9 mouse cellular contexts compared by ENCODE assay signal in genomic region chr14:122490441-122491328, GRCm38 (mm10). TPM values are rescaled to one million over a fixed set of nuclear protein-coding genes. Genes with fewer than 3 reads are reported as not detected.
DNase-seq lines count a peak whose midpoint lies in the region; ATAC-seq and TF ChIP-seq lines count a peak whose summit lies in the region.
"Had no signal": no experiment of that assay in that cellular context is flagged by ENCODE, and none has a peak within 500 bp of the region (broad histone marks: within the 10 kb centered on the region; RNA-seq: fewer than 3 reads in every experiment).

Gene Gm10837 (plus strand): TSS chr14:122490586.

- DNase-seq in heart, adult 11 months: peak; percentile 85
- no peak for DNase-seq in heart, postnatal 4 days
- DNase-seq in R1 (ENCODE audit: low read depth, low spot score): peak; percentile 63
- DNase-seq in forebrain, embryonic 10.5 days (ENCODE audit: extremely low spot score, low spot score): peak; percentile 69
- DNase-seq in limb, embryonic 14.5 days (ENCODE audit: low spot score): no peak
- DNase-seq in right cerebral cortex, postnatal 4 days: no peak
- DNase-seq in spleen, adult 12 weeks (ENCODE audit: low spot score): no peak

- peak within 1 kb of the TSS; percentile 85 for H3K27ac ChIP-seq in forebrain, embryonic 10.5 days
- no peak within 1 kb of the TSS for H3K27ac ChIP-seq in limb, embryonic 14.5 days (replicated peaks; ENCODE audit: low read depth, low read length)
- H3K27ac ChIP-seq in small intestine, adult 2 months (ENCODE audit: insufficient read depth, low read depth, low read length): no peak within 1 kb of the TSS

- no peaks in the 10 kb centered on the region for H3K36me3 ChIP-seq in forebrain, embryonic 10.5 days (replicated peaks)
- no peaks in the 10 kb centered on the region for H3K36me3 ChIP-seq in limb, embryonic 14.5 days (ENCODE audit: control insufficient read depth, insufficient read depth, low read length)
- no peaks in the 10 kb centered on the region for H3K36me3 ChIP-seq in small intestine, adult 2 months (ENCODE audit: control insufficient read depth, insufficient read depth, low read length)

- 1% methylated on average over 51 of the region's 51 CpGs for WGBS in forebrain, embryonic 10.5 days
- WGBS in limb, embryonic 14.5 days: 1% methylated on average over 51 of the region's 51 CpGs
- WGBS in small intestine, adult 2 months: 3% methylated on average over 51 of the region's 51 CpGs

- peaks cover 12% of the 10 kb centered on the region; the same call in 1 of the 2 replicates for H3K9me3 ChIP-seq in forebrain, embryonic 10.5 days
- H3K9me3 ChIP-seq in limb, embryonic 14.5 days (ENCODE audit: control insufficient read depth, low read length): no peaks in the 10 kb centered on the region

- no peak for TF ChIP-seq POLR2A in limb, embryonic 14.5 days (IDR thresholded peaks at IDR 0.05; ENCODE audit: borderline replicate concordance, extremely low read depth, insufficient read depth, insufficient read length)
- TF ChIP-seq POLR2A in small intestine, adult 2 months (IDR thresholded peaks at IDR 0.05; ENCODE audit: low read depth, low read length): no peak

- peak within 1 kb of the TSS; percentile 52 for H3K4me2 ChIP-seq in limb, embryonic 14.5 days (replicated peaks; ENCODE audit: low read depth, low read length, severe bottlenecking)

- 0 out of 2 replicates have a peak within 1 kb of the TSS, but pooled peaks have one; percentile 31 for H3K9ac ChIP-seq in limb, embryonic 14.5 days (ENCODE audit: low read depth, low read length, severe bottlenecking)

- peaks cover 79% of the 10 kb centered on the region for H3K27me3 ChIP-seq in forebrain, embryonic 10.5 days (ENCODE audit: poor library complexity, severe bottlenecking)
- peaks cover 54% of the 10 kb centered on the region for H3K27me3 ChIP-seq in limb, embryonic 14.5 days (ENCODE audit: control insufficient read depth, insufficient read depth, low read length)
- H3K27me3 ChIP-seq in small intestine, adult 2 months (ENCODE audit: control insufficient read depth, insufficient read depth, low read length): peaks cover 39% of the 10 kb centered on the region

- ATAC-seq in limb, embryonic 14.5 days (ENCODE audit: low FRiP score, low read depth): no peak

- peak within 1 kb of the TSS; percentile 52 for H3K4me3 ChIP-seq in forebrain, embryonic 10.5 days
- H3K4me3 ChIP-seq in limb, embryonic 14.5 days (replicated peaks; ENCODE audit: low read length): peak within 1 kb of the TSS; percentile 35
- H3K4me3 ChIP-seq in small intestine, adult 2 months (ENCODE audit: low read depth, low read length): peak within 1 kb of the TSS; percentile 46
- H3K4me3 ChIP-seq: erythroblast, embryonic 14.5 days had no signal

- H3K4me1 ChIP-seq in forebrain, embryonic 10.5 days: peaks cover 38% of the 10 kb centered on the region
- H3K4me1 ChIP-seq in limb, embryonic 14.5 days (ENCODE audit: control insufficient read depth, insufficient read depth, low read length): peaks cover 6% of the 10 kb centered on the region; the same call in 1 of the 2 replicates
- H3K4me1 ChIP-seq in small intestine, adult 2 months (ENCODE audit: control insufficient read depth, insufficient read depth, insufficient read length, low read length): peaks cover 7% of the 10 kb centered on the region

- TF ChIP-seq CTCF in small intestine, adult 2 months (IDR thresholded peaks at IDR 0.05; ENCODE audit: extremely low read depth, insufficient read length, insufficient replicate concordance, low read depth, low read length): no peak

RNA-seq across cellular contexts. Expression of gene Gm10837, which starts in this region (rescaled TPM):
- total RNA-seq in heart, postnatal 4 days (2021): not detected
- 0.27 TPM in 1 of 2 replicates, not detected in the other for polyA plus RNA-seq in forebrain, embryonic 10.5 days (2016; fragmentation: Nextera tagmentation; extraction: Ambion mirVana)
- polyA plus RNA-seq in limb, embryonic 14.5 days (2012; rRNA removed): not detected in 2 replicates
- polyA plus RNA-seq in limb, embryonic 14.5 days (2014; fragmentation: Nextera tagmentation; extraction: Ambion mirVana): 0.12 TPM in 1 of 2 replicates, not detected in the other
- polyA plus RNA-seq in small intestine, adult 2 months (2012; rRNA removed): not detected in 2 replicates
- polyA plus RNA-seq: erythroblast, embryonic 14.5 days had no signal

Comparison
In these comparisons a context has a peak if more than half of its experiments do, and no peak if none do; other contexts are left out.
1. DNase-seq: peak in heart, adult 11 months (single experiment) and R1 (single experiment); none in heart, postnatal 4 days (single experiment), limb, embryonic 14.5 days (single experiment), right cerebral cortex, postnatal 4 days (single experiment) and spleen, adult 12 weeks (single experiment).
2. Peak in DNase-seq, H3K4me3 ChIP-seq and H3K27ac ChIP-seq in forebrain, embryonic 10.5 days; RNA of the gene not detected or under 1 TPM.
3. Peak in every context shown above with its lines, with median percentiles within 50 percentile points of each other: H3K4me3 ChIP-seq.